Mouse (Mus musculus) bone marrow, adult 2 months (tissue): ENCODE measurements around the gene Cdc45. TPM values are rescaled to one million over a fixed set of nuclear protein-coding genes. Genes with fewer than 3 reads are reported as not detected.
A peak's percentile ranks its signal among the peaks of the same experiment; 100 is the strongest.

Source experiments
- H3K27ac ChIP-seq: fragments of 200-500 bp; 2 replicates; pipeline ENCODE4 v1.5.1; 2012; ENCODE audit warnings: low read depth, mild to moderate bottlenecking, control low read depth, inconsistent platforms, low read length; ENCODE audit not compliant: control insufficient read depth, poor library complexity, insufficient read depth
- H3K4me1 ChIP-seq: fragments of 200-500 bp; 2 replicates; pipeline ENCODE4 v1.6.1; 2011; ENCODE audit warnings: low read length; ENCODE audit not compliant: control insufficient read depth, insufficient read depth
- H3K4me3 ChIP-seq: fragments of 200-500 bp; replicated peaks from 2 replicates; pipeline ENCODE3; 2011; ENCODE audit warnings: mild to moderate bottlenecking, low read depth, low read length, control low read depth; ENCODE audit not compliant: control insufficient read depth
- CTCF ChIP-seq: fragments of 200-500 bp; IDR thresholded peaks from 2 replicates; pipeline ENCODE4 v1.5.1; 2011; ENCODE audit warnings: low read length, control low read depth; ENCODE audit not compliant: control insufficient read depth, insufficient read depth
- POLR2A ChIP-seq: fragments of 200-500 bp; IDR thresholded peaks from 2 replicates; pipeline ENCODE4 v1.6.1; 2011; ENCODE audit warnings: low read depth, mild to moderate bottlenecking, control low read depth, low read length, borderline replicate concordance; ENCODE audit not compliant: control insufficient read depth
- WGBS: fragments of 180-500 bp; shearing (Covaris S2); methylation state at CpG from one replicate; pipeline ENCODE4 v1.1.7; 2018; 5-methylcytosine and 5-hydroxymethylcytosine counted together
- polyA plus RNA-seq: library from polyadenylated mRNA; stranded (reverse); fragments of >200 nt; gene quantifications from 2 replicates; pipeline ENCODE4 v1.2.4, GENCODE M21; 2011; ENCODE audit warnings: low replicate concordance; ENCODE audit not compliant: missing spikeins, insufficient read depth, insufficient read length

The Cdc45 gene
- polyA plus RNA-seq, 1 experiment = 34.5 TPM

GRCm38 (mm10) chr16:18766390-18766789 is 45.4 kb downstream of the Cdc45 start:
- TF ChIP-seq POLR2A (no peak), CTCF (no peak)
- H3K4me3 ChIP-seq = no peak overlapping the region
- H3K4me1 ChIP-seq = no peaks in the 10 kb centered on the region
- H3K27ac ChIP-seq = no peak overlapping the region
- WGBS = 61% methylated on average over 4 of the region's 4 CpGs

GRCm38 (mm10) chr16:18762960-18763359 is 48.8 kb downstream of the Cdc45 start:
- no peaks in the 10 kb centered on the region for H3K4me1 ChIP-seq
- no peak overlapping the region for H3K27ac ChIP-seq
- 79% methylated on average over 3 of the region's 3 CpGs for WGBS
- H3K4me3 ChIP-seq = no peak overlapping the region
- TF ChIP-seq CTCF (no peak), POLR2A (no peak)

DNA sequence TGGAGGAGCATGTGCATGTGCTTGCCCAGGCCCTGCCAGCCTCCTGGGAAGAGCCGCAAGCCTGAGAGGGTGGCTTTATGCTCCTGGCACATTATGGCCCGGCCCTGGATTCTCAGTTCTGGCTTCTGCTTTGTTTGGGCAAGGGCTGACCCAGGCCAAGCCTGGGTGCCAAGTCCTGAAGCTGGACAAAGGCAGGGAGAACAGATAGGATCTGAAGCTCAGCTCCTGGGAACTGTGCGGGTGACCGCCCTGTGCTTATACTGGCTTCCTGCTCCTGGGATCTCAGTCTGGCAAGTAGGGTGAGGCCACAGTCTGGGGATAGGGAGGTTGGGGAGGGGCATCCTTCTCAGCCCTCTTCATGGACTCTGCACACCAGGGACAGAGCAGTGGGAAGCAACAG is 50.1 kb downstream of the Cdc45 start:
- WGBS = 86% methylated on average over 4 of the region's 4 CpGs
- H3K27ac ChIP-seq = no peak overlapping the region
- no peak overlapping the region for H3K4me3 ChIP-seq
- TF ChIP-seq POLR2A (no peak), CTCF (no peak)
- no peaks in the 10 kb centered on the region for H3K4me1 ChIP-seq

DNA sequence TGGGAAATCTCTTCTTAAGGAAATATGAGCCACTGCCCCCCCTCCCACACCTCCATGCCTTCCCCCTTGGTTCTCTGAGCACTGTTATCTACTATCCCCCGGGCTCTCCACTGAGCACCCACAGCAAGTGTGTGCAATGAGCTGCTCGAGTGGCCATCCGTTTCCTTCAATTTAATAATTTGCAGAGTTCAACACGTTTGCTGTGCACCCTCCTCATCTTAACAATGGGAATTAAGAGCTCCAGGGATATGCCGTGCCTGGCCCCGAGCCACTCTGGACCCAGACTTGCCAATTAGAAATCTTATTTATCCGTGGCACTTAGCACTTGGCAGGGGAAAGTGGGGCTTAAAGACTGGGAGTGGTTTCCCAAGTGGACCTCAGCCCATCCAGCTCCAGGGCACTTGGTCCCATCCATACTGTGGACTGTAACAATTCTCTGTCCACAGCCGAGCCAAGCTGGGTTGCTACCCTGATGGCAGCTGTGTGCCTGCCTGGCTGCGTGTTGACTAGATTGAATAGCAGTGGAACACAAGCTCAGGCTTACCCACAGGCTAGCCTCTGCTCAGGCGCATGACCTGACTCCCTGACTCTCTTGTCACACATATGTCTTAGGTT is 59.8 kb downstream of the Cdc45 start:
- WGBS = 80% methylated on average over 10 of the region's 10 CpGs
- no peak overlapping the region for H3K4me3 ChIP-seq
- H3K27ac ChIP-seq = no peak overlapping the region
- H3K4me1 ChIP-seq = no peaks in the 10 kb centered on the region
- TF ChIP-seq CTCF = no peak
- TF ChIP-seq POLR2A = no peak

DNA sequence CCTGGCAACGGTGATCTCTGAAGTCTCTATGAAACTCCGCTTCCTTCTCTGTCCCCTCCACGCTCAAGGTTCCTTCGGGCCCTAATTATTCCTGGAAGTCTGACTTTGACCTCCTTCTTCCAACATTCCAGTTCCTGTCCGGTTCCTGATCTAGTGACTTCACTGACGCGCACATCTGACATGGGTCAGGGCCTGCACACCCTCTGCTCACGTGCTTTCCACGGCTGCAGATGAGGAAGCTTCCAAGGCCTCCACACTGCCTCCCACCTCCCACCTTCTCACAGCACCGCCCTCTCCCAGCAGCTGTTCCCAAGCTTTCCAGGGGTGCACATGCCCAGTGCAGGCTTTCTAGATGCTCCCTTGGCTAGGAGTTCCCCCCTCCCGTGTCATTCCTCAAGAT is 60.7 kb downstream of the Cdc45 start:
- 74% methylated on average over 11 of the region's 11 CpGs for WGBS
- Histone ChIP-seq H3K4me3 (no peak overlapping the region), H3K4me1 (no peaks in the 10 kb centered on the region), H3K27ac (no peak overlapping the region)
- TF ChIP-seq POLR2A = no peak
- TF ChIP-seq CTCF = no peak

GRCm38 (mm10) chr16:18746268-18747122 is 65.3 kb downstream of the Cdc45 start:
- Histone ChIP-seq H3K4me3 (no peak overlapping the region), H3K4me1 (no peaks in the 10 kb centered on the region), H3K27ac (no peak overlapping the region)
- WGBS = 81% methylated on average over 20 of the region's 20 CpGs
- TF ChIP-seq POLR2A = no peak
- no peak for TF ChIP-seq CTCF

DNA sequence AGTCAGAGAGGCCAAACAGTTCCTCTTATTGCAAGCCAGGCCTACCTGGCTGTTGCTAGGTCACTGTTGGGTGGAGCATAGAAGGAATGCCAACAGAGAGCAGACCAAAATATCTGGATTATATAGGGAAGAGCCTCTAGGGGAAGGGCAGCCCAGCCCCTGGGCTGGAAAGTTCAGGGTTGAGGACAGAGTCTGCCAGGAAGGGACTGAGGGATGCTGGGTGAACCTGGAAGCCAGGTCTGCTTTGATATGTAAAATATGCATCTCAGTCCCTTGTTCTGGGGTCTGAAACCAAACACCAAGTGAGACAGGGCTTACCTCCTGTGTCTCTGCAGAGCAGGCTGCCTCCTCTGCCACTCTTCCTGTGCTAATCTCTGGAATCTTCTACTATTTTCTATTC is 73.5 kb downstream of the Cdc45 start:
- TF ChIP-seq POLR2A = no peak
- TF ChIP-seq CTCF = no peak
- Histone ChIP-seq H3K4me1 (no peaks in the 10 kb centered on the region), H3K27ac (no peak overlapping the region), H3K4me3 (no peak overlapping the region)

GRCm38 (mm10) chr16:18733100-18733956 is 78.5 kb downstream of the Cdc45 start:
- WGBS = 20% methylated on average over 20 of the region's 20 CpGs
- peak overlapping the region; percentile 51 for H3K4me3 ChIP-seq

GRCm38 (mm10) chr16:18730640-18731039 is 81.1 kb downstream of the Cdc45 start:
- Histone ChIP-seq H3K4me1 (no peaks in the 10 kb centered on the region), H3K27ac (no peak overlapping the region), H3K4me3 (no peak overlapping the region)
- 52% methylated on average over 3 of the region's 3 CpGs for WGBS
- no peak for TF ChIP-seq POLR2A
- TF ChIP-seq CTCF = no peak

More at GRCm38 (mm10) chr16:18733100-18733956, 78.5 kb downstream of the Cdc45 start:
- TF ChIP-seq POLR2A (no peak), CTCF (no peak)
- Histone ChIP-seq H3K4me1 (no peaks in the 10 kb centered on the region), H3K27ac (no peak overlapping the region; the same call in 1 of the 2 replicates)

Other genes starting within 250 kb of the Cdc45 start
- not detected in 2 replicates for gene Tbx1, start 221.3 kb downstream of the Cdc45 start, polyA plus RNA-seq
- gene Gp1bb, start 189.6 kb downstream of the Cdc45 start, polyA plus RNA-seq = 50.4 and 84.3 TPM in 2 replicates
- 13.1 and 15.2 TPM in 2 replicates for gene Gm49601, start 185.6 kb downstream of the Cdc45 start, polyA plus RNA-seq
- 13.9 and 41.9 TPM in 2 replicates for gene Sept5, start 182.0 kb downstream of the Cdc45 start, polyA plus RNA-seq
- 6.9 and 10.4 TPM in 2 replicates for gene Cldn5, start 35.1 kb downstream of the Cdc45 start, polyA plus RNA-seq
- gene Ufd1, start 208 bp downstream of the Cdc45 start, polyA plus RNA-seq = 47.5 and 56.5 TPM in 2 replicates
- gene 2510002D24Rik, start 24.6 kb upstream of the Cdc45 start, polyA plus RNA-seq = 16.0 and 24.6 TPM in 2 replicates
- gene Gm28539, start 24.6 kb upstream of the Cdc45 start, polyA plus RNA-seq = not detected in 2 replicates
- gene Mrpl40, start 64.9 kb upstream of the Cdc45 start, polyA plus RNA-seq = 23.8 and 52.7 TPM in 2 replicates
- gene Hira, start 65.0 kb upstream of the Cdc45 start, polyA plus RNA-seq = 13.7 and 30.9 TPM in 2 replicates